Mouse (Mus musculus) kidney, adult 2 months (tissue): ENCODE measurements around the gene Ets2. TPM values are rescaled to one million over a fixed set of nuclear protein-coding genes. Genes with fewer than 3 reads are reported as not detected.
A peak's percentile ranks its signal among the peaks of the same experiment; 100 is the strongest.

ENCODE experiments used
- DNase-seq: peaks from one replicate; pipeline ENCODE4 v3.0.0; 2021
- H3K27ac ChIP-seq: fragments of 200-500 bp; 2 replicates; pipeline ENCODE4 v1.5.1; 2012; ENCODE audit warnings: low read depth, low read length, control low read depth, inconsistent platforms; ENCODE audit not compliant: insufficient read depth
- H3K27me3 ChIP-seq: fragments of 200-500 bp; replicated peaks from 2 replicates; pipeline ENCODE4 v1.6.1; 2012; ENCODE audit warnings: mild to moderate bottlenecking, moderate library complexity, low read length, inconsistent platforms; ENCODE audit not compliant: control insufficient read depth, insufficient read depth
- H3K36me3 ChIP-seq: fragments of 200-500 bp; 2 replicates; pipeline ENCODE4 v1.6.1; 2012; ENCODE audit warnings: mild to moderate bottlenecking, moderate library complexity, low read length, inconsistent platforms; ENCODE audit not compliant: control insufficient read depth, insufficient read depth
- H3K4me1 ChIP-seq: fragments of 200-500 bp; 2 replicates; pipeline ENCODE4 v1.6.1; 2011; ENCODE audit warnings: low read length; ENCODE audit not compliant: control insufficient read depth, insufficient read depth
- H3K4me3 ChIP-seq: fragments of 200-500 bp; 2 replicates; pipeline ENCODE4 v1.5.1; 2011; ENCODE audit warnings: mild to moderate bottlenecking, low read depth, low read length, control low read depth; ENCODE audit not compliant: insufficient read depth
- CTCF ChIP-seq: fragments of 200-500 bp; conservative IDR thresholded peaks from 2 replicates; pipeline ENCODE4 v1.5.1; 2011; ENCODE audit warnings: low read depth, mild to moderate bottlenecking, control low read depth, low read length, moderate library complexity, mixed read lengths; ENCODE audit not compliant: insufficient read depth, insufficient read length
- POLR2A ChIP-seq: fragments of 200-500 bp; IDR thresholded peaks from one replicate; pipeline ENCODE4 v1.6.1; 2011; ENCODE audit warnings: low read depth, low read length, control low read depth
- WGBS: fragments of 180-500 bp; shearing (Covaris S2); methylation state at CpG from one replicate; pipeline ENCODE4 v1.1.7; 2018; 5-methylcytosine and 5-hydroxymethylcytosine counted together
- polyA plus RNA-seq: library from polyadenylated mRNA; depleted of rRNA; stranded (reverse); fragments of >200 nt; gene quantifications from 2 replicates; pipeline ENCODE4 v1.2.3, GENCODE M21; 2012

The Ets2 gene
- polyA plus RNA-seq, 1 experiment, result 33.8 TPM

DNA sequence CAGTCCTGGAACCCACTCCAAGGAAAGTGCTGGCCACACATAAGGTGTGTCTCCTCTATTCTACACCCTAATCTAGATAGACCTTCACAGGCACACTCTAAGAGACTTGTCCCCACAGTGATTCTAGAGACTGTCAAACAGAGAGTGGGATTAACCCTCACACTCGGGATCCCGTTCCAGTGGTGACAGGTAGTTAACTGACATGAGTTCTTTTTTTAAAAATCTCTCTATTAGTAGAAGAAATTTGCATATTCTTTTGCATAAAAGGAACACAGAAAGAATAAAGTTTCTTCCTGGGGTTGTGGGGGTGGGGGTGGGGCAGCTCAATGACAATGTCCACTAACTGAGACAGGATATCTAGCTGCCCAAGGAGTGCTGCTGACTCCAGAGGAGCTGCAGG, 32.9 kb downstream of the Ets2 start:
- WGBS, result 75% methylated on average over 2 of the region's 2 CpGs
- TF ChIP-seq POLR2A, result no peak
- no peak for TF ChIP-seq CTCF
- Histone ChIP-seq H3K27me3 (no peaks in the 10 kb centered on the region), H3K27ac (no peak overlapping the region), H3K36me3 (no peaks in the 10 kb centered on the region), H3K4me1 (no peaks in the 10 kb centered on the region), H3K4me3 (no peak overlapping the region)
- DNase-seq, result no peak

DNA sequence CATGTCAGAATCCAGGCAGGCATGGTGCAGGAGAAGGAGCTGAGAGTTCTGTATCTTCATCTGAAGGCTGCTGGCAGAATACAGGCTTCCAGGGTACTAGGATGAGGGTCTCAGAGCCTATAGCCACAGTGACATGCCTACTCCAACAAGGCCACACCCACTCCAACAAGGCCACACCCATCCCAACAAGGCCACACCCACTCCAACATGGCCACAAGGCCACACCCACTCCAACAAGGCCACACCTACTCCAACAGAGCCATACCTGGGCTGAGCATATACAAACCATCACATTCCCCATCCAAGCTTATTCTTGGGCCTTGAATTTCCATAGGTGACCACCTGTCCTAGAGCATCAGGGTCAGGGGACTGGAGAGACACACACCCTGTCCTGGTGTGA, 34.2 kb downstream of the Ets2 start:
- Histone ChIP-seq H3K27me3 (no peaks in the 10 kb centered on the region), H3K27ac (no peak overlapping the region), H3K36me3 (no peaks in the 10 kb centered on the region), H3K4me3 (no peak overlapping the region), H3K4me1 (no peaks in the 10 kb centered on the region)
- TF ChIP-seq POLR2A, result no peak
- TF ChIP-seq CTCF, result no peak
- DNase-seq, result no peak

DNA sequence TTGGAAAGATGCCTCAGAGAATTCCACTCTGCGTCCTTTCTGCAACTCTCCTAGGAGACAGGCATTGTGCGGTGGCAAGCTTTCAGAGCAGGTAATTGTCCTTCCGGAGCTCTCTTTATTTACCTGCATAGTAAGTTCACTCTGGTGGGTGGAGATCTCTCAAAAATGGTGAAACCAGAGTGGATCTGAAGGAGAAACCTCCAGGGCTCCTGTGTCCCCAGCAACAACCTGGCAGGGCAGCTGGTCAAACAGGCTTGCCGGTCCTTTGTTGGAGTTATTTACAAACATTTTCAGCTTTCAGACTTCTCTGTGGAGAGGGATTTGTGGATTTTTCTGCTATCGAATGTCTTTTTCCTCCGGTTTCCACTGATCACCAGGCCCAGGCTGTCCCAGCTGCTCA, 34.6 kb downstream of the Ets2 start:
- no peaks in the 10 kb centered on the region for H3K27me3 ChIP-seq
- no peak overlapping the region for H3K4me3 ChIP-seq
- no peaks in the 10 kb centered on the region for H3K4me1 ChIP-seq
- TF ChIP-seq POLR2A (no peak), CTCF (no peak)
- DNase-seq, result no peak
- no peaks in the 10 kb centered on the region for H3K36me3 ChIP-seq
- H3K27ac ChIP-seq, result no peak overlapping the region
- WGBS, result 86% methylated on average over 6 of the region's 6 CpGs

DNA sequence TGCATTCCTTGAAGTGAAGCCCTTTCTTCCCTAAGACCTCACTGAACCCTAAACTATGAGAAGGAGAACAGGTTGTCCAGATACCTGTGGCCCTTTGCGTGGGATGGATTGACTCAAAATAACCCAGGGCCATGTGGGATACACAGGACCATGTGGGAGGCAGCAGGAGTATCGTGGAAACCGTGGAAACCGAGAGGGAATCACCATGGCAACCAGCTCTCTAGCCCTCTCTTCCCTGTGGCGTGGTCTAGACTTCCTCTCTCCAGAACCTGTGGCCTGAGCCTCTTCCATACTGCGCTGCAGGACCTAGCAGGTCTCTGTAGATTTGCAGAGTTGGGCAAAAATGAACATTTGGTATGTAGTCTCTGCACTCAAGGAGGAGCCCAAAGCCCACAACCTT, 37.6 kb downstream of the Ets2 start:
- TF ChIP-seq CTCF (no peak), POLR2A (no peak)
- Histone ChIP-seq H3K27me3 (no peaks in the 10 kb centered on the region), H3K27ac (no peak overlapping the region), H3K4me3 (no peak overlapping the region), H3K4me1 (no peaks in the 10 kb centered on the region; the same call in 1 of the 2 replicates), H3K36me3 (no peaks in the 10 kb centered on the region)
- 75% methylated on average over 6 of the region's 6 CpGs for WGBS
- no peak for DNase-seq

DNA sequence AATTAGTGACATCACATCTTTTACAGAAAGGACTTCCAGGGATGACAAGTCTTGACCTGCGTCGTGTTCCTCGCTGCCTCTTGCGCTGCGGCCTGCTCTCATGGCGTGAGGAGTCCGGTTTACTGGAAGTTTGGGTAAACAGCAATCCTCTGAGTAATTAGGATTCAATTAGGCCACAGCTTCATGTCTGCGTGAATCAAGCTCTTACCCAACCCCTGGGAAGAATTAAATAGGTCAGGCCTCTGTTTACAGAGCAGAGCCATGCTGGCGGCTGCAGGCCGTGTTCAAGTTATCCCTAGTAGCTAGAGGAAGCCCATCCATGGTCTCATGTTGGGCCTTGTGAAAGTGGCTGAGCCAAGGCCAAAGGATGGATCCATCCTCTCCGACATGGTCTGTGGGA, 39.5 kb downstream of the Ets2 start:
- Histone ChIP-seq H3K27me3 (no peaks in the 10 kb centered on the region), H3K4me1 (no peaks in the 10 kb centered on the region; the same call in 1 of the 2 replicates), H3K36me3 (no peaks in the 10 kb centered on the region), H3K27ac (no peak overlapping the region), H3K4me3 (no peak overlapping the region)
- no peak for DNase-seq
- no peak for TF ChIP-seq POLR2A
- no peak for TF ChIP-seq CTCF
- 87% methylated on average over 11 of the region's 11 CpGs for WGBS

DNA sequence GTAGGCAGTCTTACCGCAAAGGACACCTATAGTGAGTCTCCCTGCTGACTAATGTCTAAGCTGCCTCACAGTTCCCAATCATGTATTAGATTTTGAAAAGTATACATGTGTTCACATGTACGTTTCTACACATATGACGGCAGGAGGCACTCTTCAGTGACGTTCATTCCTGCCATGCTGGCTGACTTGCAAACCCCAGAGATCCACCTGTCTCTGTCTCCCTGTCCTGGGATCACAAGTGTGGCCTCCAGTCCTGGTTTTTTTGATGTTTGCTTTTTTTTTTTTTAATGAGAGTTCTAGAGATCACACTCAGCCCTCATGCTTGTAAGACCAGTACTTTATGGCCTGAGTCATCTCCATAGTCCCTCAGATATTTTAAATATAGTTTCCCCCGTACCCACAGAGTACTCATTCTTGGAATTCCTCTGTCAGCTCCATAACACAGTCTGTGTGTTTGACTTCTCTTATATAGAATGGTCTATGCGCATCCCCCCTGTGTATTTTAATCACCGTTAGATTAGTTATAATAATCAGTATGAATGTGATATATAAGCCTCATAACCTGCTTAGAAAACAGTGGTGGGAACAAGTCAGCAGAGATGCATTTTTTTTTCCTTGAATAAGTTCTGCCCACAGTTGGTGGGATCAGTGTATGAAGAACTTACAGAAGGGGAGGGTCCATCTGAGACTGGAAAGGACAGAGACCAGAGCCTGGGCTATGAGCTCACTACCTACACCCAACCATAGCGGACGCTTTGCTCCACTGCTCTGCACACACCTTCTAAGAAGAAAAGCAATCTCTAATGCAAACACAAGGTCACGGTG, 40.3 kb downstream of the Ets2 start:
- H3K27ac ChIP-seq, result peak overlapping the region; percentile 67; the same call in 1 of the 2 replicates
- no peak for DNase-seq
- TF ChIP-seq POLR2A, result no peak
- no peak for TF ChIP-seq CTCF
- H3K36me3 ChIP-seq, result no peaks in the 10 kb centered on the region
- H3K4me3 ChIP-seq, result no peak overlapping the region
- no peaks in the 10 kb centered on the region; the same call in 1 of the 2 replicates for H3K4me1 ChIP-seq
- H3K27me3 ChIP-seq, result no peaks in the 10 kb centered on the region
- WGBS, result 75% methylated on average over 10 of the region's 10 CpGs

GRCm38 (mm10) chr16:95742740-95743030, 40.8 kb downstream of the Ets2 start:
- Histone ChIP-seq H3K27me3 (no peaks in the 10 kb centered on the region), H3K4me1 (no peaks in the 10 kb centered on the region; the same call in 1 of the 2 replicates), H3K4me3 (no peak overlapping the region), H3K36me3 (no peaks in the 10 kb centered on the region), H3K27ac (peak overlapping the region; percentile 67; the same call in 1 of the 2 replicates)
- DNase-seq, result peak; percentile 33
- WGBS, result 22% methylated on average over 6 of the region's 6 CpGs
- TF ChIP-seq POLR2A, result no peak
- TF ChIP-seq CTCF, result no peak
